Mouse (Mus musculus): ENCODE results near the gene Cysltr1.

DNA sequence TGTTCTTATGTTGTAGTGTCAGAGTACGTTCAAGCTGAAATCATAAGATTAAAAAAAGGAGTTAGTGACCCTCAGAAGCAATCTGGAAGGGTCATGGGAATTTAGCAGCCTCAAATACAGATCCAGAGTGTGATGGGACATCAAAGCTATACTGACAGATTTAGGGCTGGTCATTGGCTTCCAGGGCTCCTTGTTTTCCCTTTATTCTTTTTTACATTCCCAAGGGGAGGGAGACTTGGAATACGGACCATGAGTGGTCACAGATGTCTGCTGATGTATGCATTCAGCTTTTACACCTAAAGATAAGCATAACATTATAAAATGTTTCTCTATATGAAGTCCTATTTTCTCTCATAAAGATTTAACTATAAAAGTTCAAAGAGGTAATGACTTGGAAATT, 21.3 kb downstream of the Cysltr1 start:
- TF ChIP-seq CTCF (IDR thresholded peaks at IDR 0.05; ENCODE audit: borderline replicate concordance, extremely low read depth, insufficient read depth, insufficient read length) = no peak
- no peak for TF ChIP-seq POLR2A (IDR thresholded peaks at IDR 0.05; ENCODE audit: borderline replicate concordance, extremely low read depth, insufficient read depth, insufficient read length, poor library complexity, severe bottlenecking)

All from brain, embryonic 14.5 days (tissue).